Mouse (Mus musculus) embryo, embryonic 10 days (tissue): ENCODE results near the gene Prdm1.

Experiments used
- DNase-seq: peaks from one replicate; pipeline ENCODE4 v3.0.0-alpha.2; 2015; ENCODE audit warnings: low spot score

Gene Prdm1

GRCm38 (mm10) chr10:44418901-44419300 lies 109.4 kb downstream of the Prdm1 start:
- DNase-seq = no peak

DNA sequence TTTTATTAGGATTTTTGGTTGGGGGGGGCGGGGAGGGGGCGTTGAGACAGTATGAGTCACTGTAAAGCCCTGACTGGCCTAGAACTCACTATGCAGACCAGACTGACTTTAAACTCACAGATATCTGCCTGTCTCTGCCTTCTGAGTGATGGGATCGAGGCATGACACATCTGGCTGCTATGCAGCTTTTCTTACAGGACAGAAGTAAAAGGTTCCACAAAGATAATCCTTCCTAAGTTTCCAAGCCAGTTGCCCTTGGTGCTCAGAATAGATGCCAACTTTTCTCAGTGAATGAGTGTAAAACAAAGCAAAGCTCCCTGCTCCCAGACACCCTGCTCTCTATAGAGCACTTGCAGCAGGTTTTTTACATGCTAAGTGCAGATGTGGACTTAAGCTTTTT lies 112.7 kb downstream of the Prdm1 start:
- DNase-seq = no peak

DNA sequence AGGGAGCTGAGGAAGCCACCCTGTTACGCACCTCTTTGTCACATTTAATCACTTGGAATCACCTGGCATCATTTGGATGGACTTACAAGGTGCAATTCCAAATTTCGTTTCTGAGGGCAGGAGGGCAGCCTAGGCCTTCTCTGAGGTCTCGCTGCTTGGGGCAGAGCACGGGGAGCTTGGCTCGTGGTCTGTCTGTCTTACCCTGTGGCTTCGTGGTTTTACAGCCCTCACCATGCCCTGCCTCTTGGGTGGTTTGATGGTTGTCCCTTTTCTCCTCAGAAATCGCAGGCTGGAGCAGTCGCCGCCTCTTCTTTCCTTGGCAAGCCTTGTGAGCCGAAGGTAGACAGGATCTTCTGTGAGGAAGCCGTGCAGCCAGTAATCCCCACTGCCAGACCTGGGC lies 118.3 kb downstream of the Prdm1 start:
- no peak for DNase-seq

GRCm38 (mm10) chr10:44409054-44409453 lies 119.2 kb downstream of the Prdm1 start:
- DNase-seq = peak; percentile 17

DNA sequence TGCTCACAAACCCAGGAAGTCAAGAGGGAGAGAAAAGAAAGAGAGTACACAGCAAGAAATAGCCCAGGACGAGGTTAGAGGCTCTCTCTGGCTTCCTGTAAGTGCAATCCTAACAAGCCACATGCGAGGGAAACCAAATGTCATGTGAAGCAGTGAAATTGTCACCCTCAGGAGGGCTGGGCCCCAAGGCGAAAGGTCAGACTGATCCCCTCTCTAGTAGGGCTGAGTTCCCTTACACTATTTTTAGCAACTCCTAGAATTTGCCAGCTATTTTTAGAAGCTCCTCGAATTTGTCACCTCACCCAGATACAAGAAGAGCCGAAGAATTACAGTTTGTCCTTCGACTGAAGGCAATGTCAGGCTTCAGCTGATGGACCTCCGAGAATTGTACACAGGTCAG lies 124.9 kb downstream of the Prdm1 start:
- no peak for DNase-seq

- no peak for DNase-seq
These were observed 126.7 kb downstream of the Prdm1 start for GRCm38 (mm10) chr10:44401600-44401999.

GRCm38 (mm10) chr10:44400602-44401001 lies 127.7 kb downstream of the Prdm1 start:
- DNase-seq = no peak

DNA sequence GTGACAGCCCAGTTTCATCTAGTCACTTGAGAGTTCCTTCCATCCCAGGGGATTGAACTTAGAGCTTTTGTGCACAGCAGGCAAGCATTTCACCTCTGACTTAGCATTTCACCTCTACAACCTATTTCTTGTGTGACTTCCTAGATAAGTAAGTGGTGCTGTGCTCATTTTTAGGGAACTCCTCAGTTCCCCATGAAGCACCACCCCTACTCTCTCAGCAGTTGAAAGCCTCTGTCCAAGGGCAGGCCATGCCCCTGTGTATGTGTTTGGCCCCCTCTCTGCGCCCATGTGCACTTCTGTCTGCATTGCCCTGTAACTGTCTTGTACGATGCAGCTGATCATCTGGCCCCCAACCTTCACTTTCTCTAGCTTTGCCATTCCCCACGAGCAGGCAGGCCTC lies 128.2 kb downstream of the Prdm1 start:
- DNase-seq = no peak

GRCm38 (mm10) chr10:44392855-44393254 lies 135.4 kb downstream of the Prdm1 start:
- DNase-seq = no peak

- no peak for DNase-seq
These were observed 136.6 kb downstream of the Prdm1 start for GRCm38 (mm10) chr10:44391509-44392290.

DNA sequence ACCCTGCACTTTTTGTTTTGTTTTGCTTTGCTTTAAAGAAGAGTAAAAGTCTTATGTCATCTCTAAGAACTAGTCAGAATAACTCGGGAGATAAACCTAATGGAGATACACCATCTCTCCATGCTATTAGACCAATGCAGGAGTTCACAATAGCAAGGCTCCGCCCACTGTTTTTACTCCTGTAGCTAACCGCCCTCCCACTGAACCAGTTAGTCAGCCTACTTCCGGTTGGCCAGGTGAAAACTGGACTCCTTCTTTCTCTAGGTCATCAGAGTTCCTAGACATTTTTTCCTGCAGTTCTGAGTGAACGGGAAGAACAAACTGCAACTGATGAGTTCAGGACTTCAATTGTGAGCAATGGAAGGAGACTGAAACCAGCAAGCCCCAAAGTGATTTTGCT lies 138.0 kb downstream of the Prdm1 start:
- DNase-seq = no peak

GRCm38 (mm10) chr10:44388706-44389233 lies 139.5 kb downstream of the Prdm1 start:
- DNase-seq = no peak
